Mouse (Mus musculus) forebrain, postnatal 0 days (tissue): Measurements from ENCODE around the gene Dock9. TPM values are rescaled to one million over a fixed set of nuclear protein-coding genes. Genes with fewer than 3 reads are reported as not detected.
A peak's percentile ranks its signal among the peaks of the same experiment; 100 is the strongest.

Experiments
- ATAC-seq: fragments of 200-750 bp; cut with Nextera tagmentation; 2 replicates; pipeline ENCODE4 v1.8.0; 2017; ENCODE audit warnings: mild to moderate bottlenecking, moderate library complexity
- DNase-seq: peaks from one replicate; pipeline ENCODE4 v3.0.0-alpha.2; 2015
- H3K27ac ChIP-seq: fragments of 300-500 bp; sonication (generic); 2 replicates; pipeline ENCODE4 v1.5.1; 2014; ENCODE audit warnings: low read depth, mild to moderate bottlenecking, antibody characterized with exemption, low read length, moderate library complexity, mixed read lengths
- H3K27me3 ChIP-seq: fragments of 300-500 bp; sonication (generic); 2 replicates; pipeline ENCODE4 v1.6.1; 2014; ENCODE audit warnings: mild to moderate bottlenecking, low read length, mixed read lengths; ENCODE audit not compliant: insufficient read depth
- H3K36me3 ChIP-seq: fragments of 300-500 bp; sonication (generic); 2 replicates; pipeline ENCODE4 v1.6.1; 2014; ENCODE audit warnings: mild to moderate bottlenecking, moderate library complexity; ENCODE audit not compliant: insufficient read depth
- H3K4me1 ChIP-seq: fragments of 300-500 bp; sonication (generic); 2 replicates; pipeline ENCODE4 v1.6.1; 2014; ENCODE audit warnings: antibody characterized with exemption; ENCODE audit not compliant: insufficient read depth
- H3K4me2 ChIP-seq: fragments of 300-500 bp; sonication (generic); 2 replicates; pipeline ENCODE4 v1.6.1; 2014; ENCODE audit warnings: low read depth, mild to moderate bottlenecking, moderate library complexity
- H3K4me3 ChIP-seq: fragments of 300-500 bp; sonication (generic); 2 replicates; pipeline ENCODE4 v1.5.1; 2014; ENCODE audit warnings: low read depth, low read length, mixed read lengths
- H3K9ac ChIP-seq: fragments of 300-500 bp; sonication (generic); 2 replicates; pipeline ENCODE4 v1.6.1; 2014; ENCODE audit warnings: mild to moderate bottlenecking
- H3K9me3 ChIP-seq: fragments of 300-500 bp; sonication (generic); 2 replicates; pipeline ENCODE4 v1.6.1; 2016; ENCODE audit warnings: low read length
- CTCF ChIP-seq: sonication (generic); IDR thresholded peaks from 2 replicates; pipeline ENCODE4 v1.5.1; 2016; ENCODE audit warnings: antibody characterized with exemption, control low read depth, low read depth
- WGBS: fragments of 180-500 bp; shearing (Covaris S2); extraction: QIAGEN DNeasy Blood & Tissue Kit; methylation state at CpG from one replicate; pipeline ENCODE4 v1.1.7; 2014; 5-methylcytosine and 5-hydroxymethylcytosine counted together
- polyA plus RNA-seq: library from polyadenylated mRNA; unstranded; fragments of >200 nt; fragmentation: Nextera tagmentation; extraction: Ambion mirVana; gene quantifications from 2 replicates; pipeline ENCODE4 v1.2.1, GENCODE M21; 2015
- total RNA-seq: library from RNA; depleted of rRNA; stranded (reverse); fragments of >200 nt; gene quantifications from 2 replicates; pipeline ENCODE4 v1.2.3, GENCODE M21; 2014

Gene Dock9
- total and polyA plus RNA-seq, 2 experiments from 2014 or later, result 14.2 to 87.2 TPM

DNA sequence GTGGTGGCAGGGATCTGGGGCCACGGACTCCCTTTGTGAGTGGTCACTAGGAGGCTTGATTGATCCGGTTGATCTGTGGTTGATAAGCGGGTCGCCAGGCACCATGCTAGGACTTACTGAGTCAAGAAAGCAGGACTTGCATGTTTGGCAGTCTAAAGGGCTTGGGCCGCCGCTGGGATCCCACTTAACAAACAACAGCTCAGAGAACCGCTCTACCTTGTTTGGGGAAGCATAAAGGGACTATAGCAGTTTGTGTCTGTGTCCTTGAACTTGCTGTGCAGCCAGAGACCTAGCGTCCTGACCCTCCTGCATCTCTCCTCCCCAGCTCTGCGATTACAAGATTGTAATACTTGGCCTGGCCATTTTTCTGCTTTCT lies 292.2 kb downstream of the Dock9 start:
- WGBS, result 27% methylated on average over 9 of the region's 9 CpGs
- Histone ChIP-seq H3K27ac (no peak overlapping the region), H3K4me2 (peak overlapping the region; percentile 10; the same call in 1 of the 2 replicates), H3K4me1 (no peaks in the 10 kb centered on the region), H3K4me3 (no peak overlapping the region), H3K27me3 (peaks cover 16% of the 10 kb centered on the region), H3K36me3 (no peaks in the 10 kb centered on the region), H3K9me3 (no peaks in the 10 kb centered on the region), H3K9ac (no peak overlapping the region)
- no peak for TF ChIP-seq CTCF
- no peak for DNase-seq
- ATAC-seq, result no peak

DNA sequence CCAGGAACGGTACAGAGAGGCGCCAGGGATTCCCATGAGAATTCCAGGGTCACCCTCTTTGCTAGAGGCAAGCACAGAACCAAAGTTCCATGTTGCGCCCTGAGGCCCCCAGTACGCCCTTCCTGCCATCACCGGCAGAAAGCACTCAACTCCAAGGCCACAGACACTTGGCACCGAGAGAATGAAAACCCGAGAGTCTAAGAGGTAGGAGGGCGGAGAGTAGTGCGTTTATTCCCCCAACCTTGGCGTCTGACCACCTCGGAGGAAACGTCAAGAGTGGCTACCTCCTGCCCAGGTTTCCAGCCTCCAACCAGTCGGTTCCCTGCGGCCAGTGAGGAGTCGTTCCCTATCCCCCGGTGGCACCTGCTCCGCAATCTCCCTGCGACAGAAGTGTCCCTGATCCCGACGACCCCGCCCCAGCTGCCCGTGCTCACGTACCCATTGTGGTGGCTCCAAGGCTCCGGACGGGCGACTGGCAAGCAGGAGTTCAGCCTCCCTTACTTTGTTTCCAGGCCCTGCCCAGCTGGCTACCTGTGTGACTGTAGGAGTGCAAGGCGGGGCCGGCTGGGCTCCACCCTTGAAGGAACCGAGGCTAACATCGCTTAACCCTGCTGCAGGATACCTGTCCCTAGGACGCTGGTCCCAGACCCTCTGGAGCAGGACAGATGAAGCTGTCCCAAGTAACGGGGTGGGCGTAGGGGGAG lies 292.7 kb downstream of the Dock9 start, which contains the start of gene Slc15a1:
TSS of gene Slc15a1 (minus strand) at position 472 of the 704 bp plus-strand sequence.
- no peak for DNase-seq
- no peaks in the 10 kb centered on the region for H3K9me3 ChIP-seq
- H3K36me3 ChIP-seq, result no peaks in the 10 kb centered on the region
- peak within 1 kb of the TSS; percentile 10; the same call in 1 of the 2 replicates for H3K4me2 ChIP-seq
- ATAC-seq, result no peak
- H3K27me3 ChIP-seq, result peaks cover 16% of the 10 kb centered on the region
- no peak for TF ChIP-seq CTCF
- no peaks in the 10 kb centered on the region for H3K4me1 ChIP-seq
- no peak within 1 kb of the TSS for H3K4me3 ChIP-seq
- no peak within 1 kb of the TSS for H3K27ac ChIP-seq
- no peak within 1 kb of the TSS for H3K9ac ChIP-seq
- WGBS, result 10% methylated on average over 33 of the region's 33 CpGs

DNA sequence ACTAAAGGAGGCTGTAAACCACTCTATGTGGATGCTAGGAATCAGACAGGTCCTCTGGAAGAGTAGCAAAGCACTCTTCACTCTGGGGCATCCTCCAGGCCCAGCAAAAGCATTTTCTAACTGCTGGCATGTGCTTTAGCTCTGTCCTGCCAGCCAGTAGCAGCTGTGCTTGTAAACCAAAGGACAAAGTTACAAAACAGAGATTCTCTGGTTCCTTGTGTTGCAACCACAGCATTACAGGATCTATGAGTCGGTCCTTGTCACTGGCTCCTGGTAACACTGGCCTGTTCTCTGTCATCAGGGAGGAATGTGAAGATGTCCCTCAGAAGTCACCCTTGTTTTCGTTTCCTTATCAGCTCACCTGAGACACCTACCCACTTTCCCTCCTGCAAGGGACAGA lies 297.1 kb downstream of the Dock9 start:
- ATAC-seq (no peak), DNase-seq (no peak)
- Histone ChIP-seq H3K4me3 (no peak overlapping the region), H3K27me3 (peaks cover 16% of the 10 kb centered on the region), H3K27ac (no peak overlapping the region), H3K9me3 (no peaks in the 10 kb centered on the region), H3K4me2 (no peak overlapping the region), H3K9ac (no peak overlapping the region), H3K36me3 (no peaks in the 10 kb centered on the region), H3K4me1 (no peaks in the 10 kb centered on the region)
- TF ChIP-seq CTCF, result no peak
- WGBS, result 78% methylated on average over 2 of the region's 2 CpGs

DNA sequence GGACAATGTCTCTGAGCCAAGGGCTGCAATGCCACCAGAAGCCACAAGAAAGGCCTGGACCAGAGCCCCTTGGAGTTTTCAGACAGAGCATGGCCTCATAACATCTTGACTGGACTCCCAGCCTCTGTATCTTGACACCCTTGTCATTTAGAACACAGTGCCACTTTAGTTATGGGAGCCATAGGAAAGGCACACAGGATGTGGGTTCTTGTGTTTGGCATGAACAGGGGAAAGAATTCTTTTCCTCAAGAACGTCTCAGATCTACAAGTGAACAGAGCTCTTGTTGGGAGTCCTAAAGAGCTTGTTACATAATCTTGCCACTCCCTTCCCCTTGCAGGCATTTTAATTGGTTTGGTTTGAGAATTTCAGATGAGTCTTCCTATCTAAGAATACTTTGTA lies 297.9 kb downstream of the Dock9 start:
- H3K4me1 ChIP-seq, result no peaks in the 10 kb centered on the region
- no peak overlapping the region for H3K9ac ChIP-seq
- no peak overlapping the region for H3K4me3 ChIP-seq
- 49% methylated on average over 1 of the region's 1 CpGs for WGBS
- DNase-seq, result no peak
- no peaks in the 10 kb centered on the region for H3K9me3 ChIP-seq
- no peak for TF ChIP-seq CTCF
- H3K36me3 ChIP-seq, result no peaks in the 10 kb centered on the region
- no peak overlapping the region for H3K27ac ChIP-seq
- no peak for ATAC-seq
- H3K27me3 ChIP-seq, result peaks cover 8% of the 10 kb centered on the region
- no peak overlapping the region for H3K4me2 ChIP-seq

DNA sequence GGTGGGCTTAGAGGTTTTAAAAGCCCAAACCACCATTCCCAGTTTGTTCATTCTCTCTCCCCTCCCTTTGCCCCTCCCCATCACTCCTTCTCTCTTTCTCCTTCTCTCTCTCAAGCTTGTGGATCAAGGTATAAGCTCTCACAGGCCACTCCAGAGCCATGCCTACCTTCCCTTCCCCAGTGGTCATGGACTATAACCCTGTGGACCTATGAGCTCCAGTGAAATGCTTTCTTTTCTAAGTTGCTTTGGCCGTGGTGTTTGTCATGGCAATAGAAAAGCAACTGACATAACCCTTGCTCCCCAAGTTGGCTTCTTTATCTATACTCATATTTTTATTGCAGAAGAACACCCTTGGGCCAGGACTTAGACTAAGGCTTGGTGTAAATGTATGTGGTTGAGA lies 299.8 kb downstream of the Dock9 start:
- H3K4me3 ChIP-seq, result no peak overlapping the region
- ATAC-seq, result no peak

DNA sequence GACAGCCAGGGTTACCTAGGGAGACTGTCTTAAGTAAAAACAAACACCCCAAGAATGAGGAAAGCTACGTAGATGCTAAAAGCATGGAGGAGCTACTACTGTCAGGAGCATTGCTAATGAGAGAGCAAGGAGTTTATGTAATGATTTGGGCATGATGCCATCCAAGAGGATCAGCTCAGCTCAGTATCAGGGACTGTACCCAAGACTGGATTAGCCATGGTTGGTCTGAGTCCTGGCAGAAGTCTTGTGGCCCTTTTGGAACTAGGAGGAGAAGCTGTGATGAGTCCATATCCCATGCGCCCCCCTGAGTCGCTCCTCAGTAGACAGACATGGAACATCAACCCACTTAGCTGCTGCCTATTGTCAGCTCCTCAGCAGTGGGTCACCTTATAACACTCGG lies 301.9 kb downstream of the Dock9 start:
- no peak for TF ChIP-seq CTCF
- ATAC-seq (no peak), DNase-seq (no peak)
- no peak overlapping the region for H3K4me3 ChIP-seq
- no peak overlapping the region for H3K27ac ChIP-seq
- H3K27me3 ChIP-seq, result no peaks in the 10 kb centered on the region
- no peaks in the 10 kb centered on the region for H3K9me3 ChIP-seq
- no peaks in the 10 kb centered on the region for H3K4me1 ChIP-seq
- 70% methylated on average over 4 of the region's 4 CpGs for WGBS
- no peak overlapping the region for H3K9ac ChIP-seq
- no peak overlapping the region for H3K4me2 ChIP-seq
- H3K36me3 ChIP-seq, result no peaks in the 10 kb centered on the region

More for the DNA sequence above, 299.8 kb downstream of the Dock9 start:
- DNase-seq, result no peak
- no peaks in the 10 kb centered on the region for H3K9me3 ChIP-seq
- no peaks in the 10 kb centered on the region for H3K27me3 ChIP-seq
- no peak for TF ChIP-seq CTCF
- H3K4me2 ChIP-seq, result no peak overlapping the region
- H3K4me1 ChIP-seq, result no peaks in the 10 kb centered on the region
- WGBS, result 85% methylated on average over 1 of the region's 1 CpGs
- no peak overlapping the region for H3K27ac ChIP-seq
- H3K36me3 ChIP-seq, result no peaks in the 10 kb centered on the region
- no peak overlapping the region for H3K9ac ChIP-seq

DNA sequence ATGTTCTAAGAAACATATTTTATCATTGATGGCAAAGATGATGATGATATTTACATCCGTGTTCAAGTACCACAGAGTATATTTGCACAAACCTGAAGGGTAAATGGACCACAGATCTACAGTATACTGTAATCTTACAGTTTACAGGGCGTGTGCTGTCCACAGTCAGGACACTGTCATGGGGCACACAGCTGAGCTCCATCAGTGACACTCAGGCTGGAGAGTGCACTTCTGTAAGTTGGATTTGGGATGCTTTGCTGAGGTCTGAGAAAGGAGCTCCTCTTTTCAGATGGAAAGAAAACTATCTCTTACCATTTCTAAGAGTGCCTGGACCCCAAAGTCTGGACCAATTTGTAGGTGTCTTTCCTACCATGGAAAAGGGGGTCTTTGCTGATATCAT lies 302.5 kb downstream of the Dock9 start:
- no peaks in the 10 kb centered on the region for H3K36me3 ChIP-seq
- TF ChIP-seq CTCF, result no peak
- no peak overlapping the region for H3K4me3 ChIP-seq
- no peaks in the 10 kb centered on the region for H3K4me1 ChIP-seq
- no peak overlapping the region for H3K9ac ChIP-seq
- H3K27ac ChIP-seq, result no peak overlapping the region
- ATAC-seq, result no peak
- no peak overlapping the region for H3K4me2 ChIP-seq
- H3K9me3 ChIP-seq, result no peaks in the 10 kb centered on the region
- 91% methylated on average over 2 of the region's 2 CpGs for WGBS
- H3K27me3 ChIP-seq, result no peaks in the 10 kb centered on the region
- DNase-seq, result no peak
